Mouse (Mus musculus) c-Kit-positive CD71-positive TER-119-negative erythroid progenitor cells, embryonic 14.5 days (primary cell): ENCODE measurements around the gene Dll4.

Experiments
- DNase-seq: peaks from one replicate; pipeline ENCODE4 v3.0.0-alpha.2; 2013; ENCODE audit warnings: low read depth

The Dll4 gene

DNA sequence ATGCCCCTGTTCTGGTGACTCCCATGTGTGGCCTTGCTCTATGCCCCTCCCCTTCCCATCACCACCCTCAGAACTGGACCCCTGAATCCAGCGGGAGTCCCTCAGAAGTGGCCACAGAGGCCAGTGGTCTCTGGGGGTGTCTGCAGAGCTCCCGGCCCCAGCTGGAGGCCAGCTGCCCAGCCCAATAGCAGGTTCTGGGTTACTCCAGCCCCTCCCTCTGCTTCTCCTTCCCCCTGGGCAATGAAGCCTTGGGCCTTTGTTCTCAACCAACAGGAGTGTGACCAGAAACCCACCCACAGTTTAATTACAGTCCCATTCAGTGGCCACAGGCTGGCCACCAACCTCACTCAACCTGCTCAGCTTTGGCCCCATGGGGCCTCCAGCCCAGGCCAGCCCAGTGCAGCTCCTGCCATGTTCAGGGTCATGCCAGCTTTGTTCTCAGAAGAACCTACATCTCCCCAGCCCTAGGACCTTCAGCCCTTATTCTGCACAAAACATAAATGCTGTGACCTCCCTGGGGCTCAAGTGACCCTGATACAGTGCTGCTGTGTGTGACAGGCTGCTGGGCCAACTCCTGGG, 13.1 kb upstream of the Dll4 start:
- DNase-seq, result no peak

DNA sequence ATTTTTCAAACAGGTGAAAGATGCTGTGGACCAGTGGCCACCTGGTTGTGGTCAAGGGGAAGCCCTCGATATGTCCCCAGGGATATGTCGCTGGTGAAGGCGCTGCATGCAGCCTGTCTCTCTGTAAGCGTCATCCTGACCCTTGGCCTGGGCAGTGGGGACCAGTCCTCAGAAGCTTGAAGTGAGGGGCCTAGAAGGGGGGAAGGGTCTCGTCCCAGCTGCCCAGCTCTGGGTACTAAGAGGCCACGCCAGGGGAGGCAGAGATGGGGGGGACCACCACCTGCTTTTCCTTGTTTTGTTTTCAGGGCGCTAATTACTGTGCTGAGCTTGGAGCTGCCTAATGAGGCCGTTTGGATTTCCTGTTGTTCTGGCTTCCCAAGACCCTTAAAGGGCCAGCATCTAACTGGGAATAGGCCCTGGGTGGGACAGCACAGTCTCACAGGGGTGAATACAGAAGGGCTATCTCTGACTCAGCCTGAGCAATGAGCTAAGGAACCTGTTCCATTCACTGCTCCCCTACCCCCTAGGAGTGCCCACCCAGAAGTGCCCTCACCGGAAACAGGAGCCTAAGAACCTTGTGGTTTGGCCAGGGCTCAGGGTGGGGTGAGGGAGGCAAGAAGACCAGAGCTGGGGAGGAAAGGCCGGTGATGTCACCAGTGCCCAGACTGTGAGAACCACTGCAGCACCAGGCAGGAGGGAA, 11.7 kb upstream of the Dll4 start:
- no peak for DNase-seq

DNA sequence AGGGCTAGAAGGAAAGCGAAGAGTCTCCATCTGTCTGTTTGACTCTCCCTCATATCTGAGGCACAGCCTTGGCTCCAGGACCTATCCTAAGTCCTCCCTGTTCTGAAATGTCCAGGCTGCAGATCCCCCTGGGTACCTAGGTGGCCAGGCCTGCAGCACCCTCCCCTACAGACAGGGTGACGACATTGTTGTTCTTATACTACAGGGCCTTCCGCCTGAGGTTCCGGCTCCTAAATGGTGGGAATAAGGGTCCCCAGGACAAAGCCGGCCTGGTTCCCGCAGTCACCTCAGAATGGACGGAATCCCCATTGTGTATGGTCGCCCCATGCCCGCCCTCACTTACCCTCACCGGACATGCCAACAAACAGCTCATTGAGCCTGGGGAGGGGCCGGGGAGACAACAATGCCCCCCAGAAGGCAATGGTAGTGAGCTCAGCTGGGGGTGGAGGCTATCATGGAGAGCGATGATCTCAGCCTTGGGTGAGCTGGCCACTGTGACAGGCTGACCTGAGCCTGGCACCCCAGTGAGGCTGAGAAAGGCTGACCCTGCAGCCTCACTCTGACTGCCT, 10.8 kb upstream of the Dll4 start:
- DNase-seq, result no peak

DNA sequence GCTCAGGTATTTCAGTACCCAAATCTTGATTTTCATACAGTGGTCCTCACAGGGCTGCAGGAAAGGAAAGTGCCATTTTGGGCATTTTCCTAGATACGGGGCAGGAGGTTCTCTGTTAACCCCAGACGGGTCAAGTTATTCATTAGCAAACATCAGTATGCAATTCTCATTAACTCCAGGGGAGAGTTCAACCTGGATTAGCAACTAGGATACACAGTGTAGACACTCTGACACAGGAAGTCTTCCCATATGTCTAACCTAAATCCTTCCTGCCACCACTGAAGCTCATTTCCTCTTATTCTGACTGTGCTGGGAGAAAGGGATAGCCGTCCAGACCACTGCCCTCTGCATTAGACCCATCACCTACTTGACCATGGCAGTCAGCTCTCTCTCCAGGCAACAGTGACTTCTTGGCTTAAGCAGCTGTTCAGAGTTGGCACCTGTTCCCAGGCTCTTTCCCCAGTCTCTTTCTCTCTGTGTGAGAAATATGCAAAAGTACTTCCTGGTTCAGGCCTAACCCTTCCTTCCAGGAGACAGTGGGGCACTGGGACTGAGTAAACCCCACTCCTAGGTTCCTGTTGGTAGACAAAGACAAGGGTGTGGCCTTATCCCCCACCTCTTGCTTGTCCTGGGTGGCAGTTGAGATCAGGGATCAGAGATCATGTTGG, 7.4 kb upstream of the Dll4 start:
- DNase-seq, result no peak

DNA sequence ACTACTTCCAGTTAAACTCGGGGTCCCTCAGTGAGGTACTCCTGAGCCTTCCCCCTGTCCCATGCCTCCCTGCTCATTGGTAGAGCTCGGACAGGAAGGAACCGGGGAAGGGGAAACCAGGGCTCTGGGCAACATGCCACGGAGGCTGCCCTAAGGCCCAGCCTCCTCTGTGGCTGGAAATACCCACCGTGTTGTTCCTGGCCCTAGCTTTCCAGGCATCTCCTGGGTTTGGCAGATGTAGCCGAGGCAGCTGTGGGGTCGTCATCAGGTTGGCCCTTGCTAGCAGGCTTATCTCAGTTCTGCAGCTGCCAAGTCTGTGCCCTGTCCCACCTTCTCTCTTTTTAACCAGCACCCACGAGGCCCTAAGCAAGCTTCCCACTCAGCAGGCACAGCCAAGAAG, 5.0 kb upstream of the Dll4 start:
- DNase-seq, result no peak

DNA sequence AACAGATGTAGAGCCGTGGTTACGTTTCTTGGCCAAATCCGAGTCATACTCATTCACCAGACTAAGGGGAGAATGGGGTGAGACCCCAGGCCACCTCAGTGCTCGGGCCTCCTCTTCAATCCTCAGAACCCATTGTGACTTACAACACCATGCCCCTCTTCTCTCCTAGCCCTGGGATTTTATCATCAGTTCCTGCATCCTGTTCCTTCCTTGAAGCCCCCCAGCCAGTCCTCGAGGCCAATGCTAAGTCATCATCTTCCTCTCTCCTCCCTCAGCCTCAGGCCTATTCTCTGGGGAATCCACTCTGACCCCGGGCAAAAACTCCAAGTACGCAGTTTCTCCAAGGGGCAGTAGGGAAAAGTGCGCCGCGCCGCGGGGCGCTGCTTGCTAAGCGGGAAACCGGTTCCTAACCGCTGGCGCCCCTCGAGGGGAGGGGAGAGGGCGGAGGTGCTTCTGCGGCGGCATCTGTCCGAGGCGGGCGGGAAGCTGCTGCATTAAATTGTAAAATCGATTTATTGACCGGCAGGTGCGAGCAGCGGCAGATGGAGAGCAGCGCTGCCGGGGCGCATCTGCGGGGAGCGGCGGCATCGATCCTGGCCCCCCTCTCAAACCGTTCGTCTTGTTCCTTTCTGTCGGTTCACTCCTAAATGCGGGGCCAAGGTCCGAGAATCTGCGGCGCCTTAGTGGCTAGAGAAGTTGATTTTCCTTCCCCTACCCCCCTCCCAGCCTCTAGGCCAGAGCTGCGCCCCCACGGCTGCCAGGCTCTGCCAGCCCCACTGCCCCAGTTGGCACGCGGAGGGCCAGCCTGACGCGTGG, 3.6 kb upstream of the Dll4 start:
- DNase-seq, result no peak

DNA sequence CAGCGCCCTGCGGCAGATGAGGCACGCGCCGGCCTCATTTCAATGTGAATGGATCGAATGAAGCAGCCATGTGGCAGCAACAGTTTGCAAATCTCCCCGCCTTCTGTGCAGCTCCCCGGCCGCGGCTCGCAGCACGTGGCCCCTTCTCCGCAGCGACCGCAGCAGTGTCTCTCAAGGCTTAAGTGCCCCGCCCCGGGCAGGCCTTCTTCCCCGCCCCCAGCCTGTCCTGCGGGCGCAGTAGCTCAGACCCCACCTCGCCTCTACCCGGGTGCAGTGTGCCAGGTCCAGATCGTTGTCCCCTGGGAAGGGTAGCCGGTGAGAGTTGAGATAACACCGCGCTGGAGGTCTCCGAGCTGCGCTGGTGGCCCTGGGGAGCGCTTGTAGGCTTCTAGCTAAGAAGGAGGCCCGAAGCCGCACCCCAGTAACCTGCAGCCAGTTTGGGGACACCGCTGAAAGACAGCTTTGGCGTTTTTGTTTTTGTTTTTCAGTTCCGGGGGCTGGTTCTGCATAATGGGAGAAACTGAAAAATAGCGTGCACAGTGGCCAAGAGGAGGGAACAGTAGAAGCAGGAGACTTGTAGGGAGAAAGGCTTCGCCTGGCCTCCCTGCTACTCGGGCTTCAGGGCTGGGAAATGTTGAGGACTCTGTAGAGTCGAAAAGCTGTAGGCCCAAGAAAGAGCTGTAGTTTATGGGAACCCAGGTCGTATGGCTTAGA, 2.8 kb upstream of the Dll4 start:
- no peak for DNase-seq

DNA sequence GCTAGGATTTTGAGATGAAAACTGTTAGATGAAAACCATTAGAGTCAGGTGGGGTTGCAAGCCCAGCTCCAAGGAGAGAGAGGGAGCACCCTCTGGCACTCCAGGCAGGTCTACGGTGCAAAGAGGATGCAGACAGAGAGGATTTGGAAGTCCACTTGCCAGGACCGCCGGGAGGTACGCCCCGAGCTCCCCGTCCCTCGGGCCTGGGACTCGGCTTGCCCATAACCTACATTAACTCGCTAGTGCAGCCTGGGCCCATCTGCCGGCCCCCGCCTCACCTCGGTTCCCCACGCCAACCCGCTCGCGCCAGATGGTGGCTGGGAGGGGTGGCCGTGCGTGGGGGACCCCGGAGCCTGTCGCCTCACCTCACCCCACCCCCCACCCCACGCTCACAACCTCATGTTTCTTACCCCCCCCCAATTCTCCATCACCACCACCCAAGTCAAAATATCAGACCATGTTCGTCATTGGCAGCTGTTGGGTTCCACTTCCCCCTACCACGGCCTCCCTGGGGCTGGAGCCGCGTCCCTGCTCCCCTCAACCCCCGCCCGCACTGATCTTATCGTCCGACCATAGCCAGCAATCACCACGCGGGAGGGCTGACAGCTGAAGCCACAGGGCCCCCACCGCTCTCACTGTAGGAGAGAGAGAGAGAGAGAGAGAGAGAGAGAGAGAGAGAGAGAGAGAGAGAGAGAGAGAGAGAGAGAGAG, 1.6 kb upstream of the Dll4 start:
- no peak for DNase-seq

DNA sequence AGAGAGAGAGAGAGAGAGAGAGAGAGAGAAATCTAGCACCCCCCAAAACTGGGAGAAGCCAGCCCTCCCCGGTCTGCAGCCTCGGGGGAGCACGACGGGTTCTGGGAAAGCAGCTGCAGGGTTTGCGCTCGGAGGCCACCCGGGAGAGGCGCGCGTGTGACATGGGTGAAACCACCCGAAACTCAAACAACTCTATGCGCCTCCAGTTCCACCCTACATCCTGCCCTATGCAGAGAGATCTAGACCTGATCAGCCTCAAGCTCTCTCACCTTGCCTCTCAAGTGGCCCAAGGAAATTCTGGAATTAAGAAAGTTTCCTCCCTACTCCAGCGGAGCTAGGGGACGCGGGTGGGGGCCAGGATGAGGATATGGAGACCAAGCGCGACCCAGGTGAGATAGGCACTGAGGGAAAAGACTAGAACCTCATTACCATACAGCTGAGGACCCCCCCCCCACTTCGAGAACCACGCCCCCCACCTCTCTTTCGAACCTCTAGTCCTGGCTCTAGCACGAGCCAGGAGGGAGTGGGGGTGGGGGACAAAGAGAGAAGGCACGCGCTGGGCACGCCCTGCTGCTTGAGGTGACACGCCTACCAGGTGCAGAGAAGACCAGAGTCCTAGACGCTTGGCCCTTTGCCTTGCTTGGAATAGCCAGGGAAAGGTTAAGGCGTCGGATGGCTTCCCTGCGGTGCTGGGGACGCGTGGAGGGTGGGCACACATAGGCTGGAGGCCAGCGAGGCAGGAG, 837 bp upstream of the Dll4 start:
- no peak for DNase-seq

DNA sequence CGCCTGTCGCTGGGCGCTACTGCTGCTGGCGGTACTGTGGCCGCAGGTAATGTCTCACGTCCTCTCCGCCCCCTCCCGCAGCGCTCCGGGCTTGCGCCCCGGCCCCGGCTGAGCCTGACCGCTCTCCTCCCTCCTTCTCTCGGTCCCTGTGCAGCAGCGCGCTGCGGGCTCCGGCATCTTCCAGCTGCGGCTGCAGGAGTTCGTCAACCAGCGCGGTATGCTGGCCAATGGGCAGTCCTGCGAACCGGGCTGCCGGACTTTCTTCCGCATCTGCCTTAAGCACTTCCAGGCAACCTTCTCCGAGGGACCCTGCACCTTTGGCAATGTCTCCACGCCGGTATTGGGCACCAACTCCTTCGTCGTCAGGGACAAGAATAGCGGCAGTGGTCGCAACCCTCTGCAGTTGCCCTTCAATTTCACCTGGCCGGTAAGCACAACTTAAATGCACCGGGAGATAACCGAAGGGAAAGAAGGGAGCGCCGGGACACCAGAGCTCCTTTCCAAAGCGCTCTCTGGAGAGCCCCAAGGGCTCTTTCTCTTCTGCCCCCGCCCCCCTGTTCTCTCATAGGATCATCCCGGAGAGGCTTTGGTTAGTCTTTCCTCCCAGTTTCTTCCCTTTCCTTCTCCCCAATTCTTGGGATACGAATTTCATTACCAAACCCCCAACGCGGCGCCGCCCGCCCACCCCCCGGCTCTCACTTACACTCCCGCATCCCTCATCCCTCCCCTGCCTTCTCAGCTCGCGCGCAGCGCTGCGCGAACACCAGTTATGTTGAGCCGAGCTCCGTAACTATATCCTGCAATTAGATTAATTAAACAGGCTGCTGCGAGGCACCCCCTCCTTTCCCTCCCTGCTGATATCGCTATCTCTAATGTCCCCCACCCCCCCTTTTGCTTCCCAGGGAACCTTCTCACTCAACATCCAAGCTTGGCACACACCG, 847 bp downstream of the Dll4 start:
- DNase-seq, result no peak

DNA sequence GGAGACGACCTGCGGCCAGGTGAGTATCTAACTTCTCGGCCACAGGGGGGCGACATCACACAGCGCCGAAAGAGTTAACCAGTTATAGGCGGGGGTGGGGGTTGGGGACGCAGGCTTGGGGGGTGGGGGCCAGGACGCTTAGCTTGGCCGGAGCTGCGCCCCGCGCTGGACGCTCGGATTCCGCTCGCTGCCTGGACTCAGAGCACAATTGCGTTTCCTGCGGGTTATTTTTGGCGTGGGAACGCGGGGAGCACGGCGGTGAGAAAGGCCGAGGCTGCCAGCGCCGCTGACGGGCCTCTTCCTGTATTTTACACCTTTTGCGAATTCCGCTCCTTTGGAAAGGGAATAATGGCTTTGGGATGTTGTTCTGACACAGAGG, 1.5 kb downstream of the Dll4 start:
- no peak for DNase-seq

DNA sequence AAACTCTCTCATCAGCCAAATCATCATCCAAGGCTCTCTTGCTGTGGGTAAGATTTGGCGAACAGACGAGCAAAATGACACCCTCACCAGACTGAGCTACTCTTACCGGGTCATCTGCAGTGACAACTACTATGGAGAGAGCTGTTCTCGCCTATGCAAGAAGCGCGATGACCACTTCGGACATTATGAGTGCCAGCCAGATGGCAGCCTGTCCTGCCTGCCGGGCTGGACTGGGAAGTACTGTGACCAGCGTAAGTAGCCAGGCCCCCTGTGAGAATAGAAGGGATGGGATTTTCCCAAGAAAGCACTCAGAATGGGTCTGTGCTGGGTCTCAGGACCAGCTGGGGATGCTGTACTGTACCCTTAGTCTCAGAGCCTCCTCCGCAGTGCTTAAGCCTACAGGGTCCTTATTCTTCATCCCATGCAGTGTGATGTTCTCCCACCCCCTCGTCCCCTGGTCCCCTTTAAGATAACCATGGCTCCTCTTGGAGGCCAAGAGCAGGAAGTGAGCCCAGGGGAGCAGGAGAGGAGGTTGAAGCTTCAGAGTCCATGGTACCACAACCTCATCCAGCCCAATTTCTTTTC, 2.5 kb downstream of the Dll4 start:
- DNase-seq, result no peak

DNA sequence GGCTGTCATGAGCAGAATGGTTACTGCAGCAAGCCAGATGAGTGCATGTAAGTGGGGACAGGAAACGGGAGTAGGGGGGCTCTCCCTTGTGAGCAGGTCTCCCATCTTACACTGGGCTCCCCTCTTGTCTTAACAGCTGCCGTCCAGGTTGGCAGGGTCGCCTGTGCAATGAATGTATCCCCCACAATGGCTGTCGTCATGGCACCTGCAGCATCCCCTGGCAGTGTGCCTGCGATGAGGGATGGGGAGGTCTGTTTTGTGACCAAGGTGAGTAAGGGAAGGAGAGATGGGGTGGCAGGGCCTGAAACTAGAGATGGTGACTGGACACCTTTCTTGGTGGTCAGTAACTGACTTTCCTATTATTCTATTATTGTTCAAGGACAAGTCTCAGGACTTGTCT, 3.0 kb downstream of the Dll4 start:
- DNase-seq, result no peak

DNA sequence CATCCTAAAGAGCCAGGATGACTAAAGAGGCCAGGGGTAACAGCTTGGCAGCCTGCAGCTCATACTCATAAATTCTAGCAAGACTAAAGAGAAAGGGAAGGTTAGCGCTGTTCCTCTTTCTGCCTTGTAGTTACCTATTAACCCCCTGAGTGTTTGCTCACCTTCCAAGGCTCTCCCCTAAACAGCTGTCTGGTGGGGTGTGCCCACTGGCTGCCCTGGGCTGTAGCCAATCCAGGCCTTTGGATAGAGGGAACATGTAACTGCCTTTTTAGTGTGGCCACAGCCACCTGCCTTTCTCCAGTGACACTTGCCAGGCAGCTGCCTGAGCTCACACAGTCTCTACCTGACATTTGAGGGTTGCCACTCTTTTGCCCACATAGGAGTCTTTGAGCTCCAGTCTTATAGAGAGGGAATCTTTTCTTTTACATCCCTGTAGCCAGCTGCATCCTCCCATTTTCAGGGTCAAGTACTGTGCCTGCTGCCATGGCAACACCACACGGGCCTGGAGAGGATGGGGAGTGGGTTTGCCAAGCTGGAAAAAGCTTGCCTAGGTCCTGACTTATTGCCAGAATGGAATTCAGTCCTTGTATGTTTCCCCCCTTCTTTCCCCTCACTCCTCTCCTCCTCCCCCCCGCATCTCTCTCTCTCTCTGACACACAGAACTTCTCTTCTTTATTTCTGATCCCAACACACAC, 3.7 kb downstream of the Dll4 start:
- no peak for DNase-seq

DNA sequence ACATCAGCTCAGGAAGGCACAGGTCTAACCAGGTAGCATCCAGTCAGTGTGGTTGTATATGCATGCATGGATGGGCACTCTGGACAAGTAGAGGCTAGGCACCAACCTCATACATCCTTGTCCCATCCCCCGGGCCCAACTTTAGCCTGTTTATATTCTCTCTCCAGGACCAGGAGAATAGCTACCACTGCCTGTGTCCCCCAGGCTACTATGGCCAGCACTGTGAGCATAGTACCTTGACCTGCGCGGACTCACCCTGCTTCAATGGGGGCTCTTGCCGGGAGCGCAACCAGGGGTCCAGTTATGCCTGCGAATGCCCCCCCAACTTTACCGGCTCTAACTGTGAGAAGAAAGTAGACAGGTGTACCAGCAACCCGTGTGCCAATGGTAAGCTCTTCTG, 5.2 kb downstream of the Dll4 start:
- no peak for DNase-seq

DNA sequence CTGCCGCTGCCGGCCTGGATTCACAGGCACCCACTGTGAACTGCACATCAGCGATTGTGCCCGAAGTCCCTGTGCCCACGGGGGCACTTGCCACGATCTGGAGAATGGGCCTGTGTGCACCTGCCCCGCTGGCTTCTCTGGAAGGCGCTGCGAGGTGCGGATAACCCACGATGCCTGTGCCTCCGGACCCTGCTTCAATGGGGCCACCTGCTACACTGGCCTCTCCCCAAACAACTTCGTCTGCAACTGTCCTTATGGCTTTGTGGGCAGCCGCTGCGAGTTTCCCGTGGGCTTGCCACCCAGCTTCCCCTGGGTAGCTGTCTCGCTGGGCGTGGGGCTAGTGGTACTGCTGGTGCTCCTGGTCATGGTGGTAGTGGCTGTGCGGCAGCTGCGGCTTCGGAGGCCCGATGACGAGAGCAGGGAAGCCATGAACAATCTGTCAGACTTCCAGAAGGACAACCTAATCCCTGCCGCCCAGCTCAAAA, 6.6 kb downstream of the Dll4 start:
- no peak for DNase-seq

DNA sequence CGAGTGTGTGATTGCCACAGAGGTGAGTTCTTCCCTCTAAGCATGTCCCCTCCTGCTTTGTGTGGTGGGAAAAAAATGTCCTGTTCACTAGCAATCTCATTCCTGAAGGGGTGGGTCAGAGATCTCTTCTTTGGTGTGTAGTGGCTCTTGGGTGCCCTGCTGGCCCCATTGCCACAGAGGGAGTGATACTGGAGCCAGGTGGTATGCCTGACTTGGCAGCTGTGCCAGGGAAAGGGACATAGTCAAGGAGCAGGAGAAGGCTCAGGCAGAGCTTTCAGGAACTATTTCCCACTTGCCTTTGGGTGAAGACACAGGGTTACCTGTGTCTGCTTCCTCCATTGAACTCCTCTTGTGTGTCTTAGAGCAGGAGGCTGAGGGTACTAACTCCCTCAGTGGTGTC, 8.6 kb downstream of the Dll4 start:
- DNase-seq, result no peak

DNA sequence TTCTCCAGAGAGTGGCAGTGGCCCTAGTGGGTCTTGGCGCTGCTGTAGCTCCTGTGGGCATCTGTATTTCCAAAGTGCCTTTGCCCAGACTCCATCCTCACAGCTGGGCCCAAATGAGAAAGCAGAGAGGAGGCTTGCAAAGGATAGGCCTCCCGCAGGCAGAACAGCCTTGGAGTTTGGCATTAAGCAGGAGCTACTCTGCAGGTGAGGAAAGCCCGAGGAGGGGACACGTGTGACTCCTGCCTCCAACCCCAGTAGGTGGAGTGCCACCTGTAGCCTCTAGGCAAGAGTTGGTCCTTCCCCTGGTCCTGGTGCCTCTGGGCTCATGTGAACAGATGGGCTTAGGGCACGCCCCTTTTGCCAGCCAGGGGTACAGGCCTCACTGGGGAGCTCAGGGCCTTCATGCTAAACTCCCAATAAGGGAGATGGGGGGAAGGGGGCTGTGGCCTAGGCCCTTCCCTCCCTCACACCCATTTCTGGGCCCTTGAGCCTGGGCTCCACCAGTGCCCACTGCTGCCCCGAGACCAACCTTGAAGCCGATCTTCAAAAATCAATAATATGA, 9.5 kb downstream of the Dll4 start:
- no peak for DNase-seq
